Mouse (Mus musculus) retina, postnatal 1 day (tissue): ENCODE results near the gene 1700021F05Rik.
A peak's percentile ranks its signal among the peaks of the same experiment; 100 is the strongest.

ENCODE experiments used
- DNase-seq: peaks from one replicate; pipeline ENCODE4 v3.0.0-alpha.2; 2012

Gene 1700021F05Rik

GRCm38 (mm10) chr10:43480227-43480849, 60.5 kb downstream of the 1700021F05Rik start:
- no peak for DNase-seq

- peak; percentile 89 for DNase-seq
Measured at GRCm38 (mm10) chr10:43479436-43480157, 61.2 kb downstream of the 1700021F05Rik start.

GRCm38 (mm10) chr10:43478751-43479435, 61.9 kb downstream of the 1700021F05Rik start, which contains the start of gene Bend3:
Bend3 (plus strand) TSS chr10:43478831.
- DNase-seq, result peak; percentile 86

GRCm38 (mm10) chr10:43477865-43478681, 62.7 kb downstream of the 1700021F05Rik start:
- DNase-seq, result peak; percentile 66

- peak; percentile 21 for DNase-seq
Measured at GRCm38 (mm10) chr10:43477459-43477858, 63.3 kb downstream of the 1700021F05Rik start.

GRCm38 (mm10) chr10:43475376-43475775, 65.4 kb downstream of the 1700021F05Rik start:
- peak; percentile 31 for DNase-seq
